Mouse (Mus musculus): ENCODE results near the gene Gemin7.

The Gemin7 gene

GRCm38 (mm10) chr7:19543584-19543983, 33.8 kb downstream of the Gemin7 start:
- peak in 1 of 2 experiments; percentile 56 for DNase-seq

GRCm38 (mm10) chr7:19542155-19542691, 35.2 kb downstream of the Gemin7 start:
- DNase-seq, result peak; percentile 82 to 89

- peak in 1 of 2 experiments; percentile 44 for DNase-seq
These were observed 35.7 kb downstream of the Gemin7 start for GRCm38 (mm10) chr7:19541681-19542154.

GRCm38 (mm10) chr7:19540771-19541566, 36.4 kb downstream of the Gemin7 start:
- DNase-seq, result peak; percentile 65

GRCm38 (mm10) chr7:19534676-19535075, 42.7 kb downstream of the Gemin7 start:
- no peak for DNase-seq

- DNase-seq, result peak in 1 of 2 experiments; percentile 46
These were observed 45.2 kb downstream of the Gemin7 start for GRCm38 (mm10) chr7:19532240-19532639.

- DNase-seq, result no peak
These were observed 46.3 kb downstream of the Gemin7 start for GRCm38 (mm10) chr7:19531077-19531476.

GRCm38 (mm10) chr7:19525105-19525481, 52.3 kb downstream of the Gemin7 start:
- DNase-seq, result peak in 1 of 2 experiments; percentile 16

GRCm38 (mm10) chr7:19524420-19525104, 52.8 kb downstream of the Gemin7 start:
- DNase-seq, result no peak

GRCm38 (mm10) chr7:19523757-19524419, 53.5 kb downstream of the Gemin7 start:
- DNase-seq, result peak; percentile 67 to 72

GRCm38 (mm10) chr7:19523017-19523756, 54.2 kb downstream of the Gemin7 start:
- DNase-seq, result peak; percentile 55 to 58

GRCm38 (mm10) chr7:19520032-19520431, 57.4 kb downstream of the Gemin7 start:
- DNase-seq, result peak in 1 of 2 experiments; percentile 13

- peak; percentile 64 to 69 for DNase-seq
These were observed 59.6 kb downstream of the Gemin7 start, which contains the start of gene Nkpd1 for GRCm38 (mm10) chr7:19517652-19518365. TSS of gene Nkpd1 (plus strand) at chr7:19517838.

Measured in cerebellum, postnatal 10 days (tissue).